Mouse (Mus musculus) C2C12 (cell line): ENCODE measurements around the gene Dynlt1a. TPM values are rescaled to one million over a fixed set of nuclear protein-coding genes. Genes with fewer than 3 reads are reported as not detected.
"Not testable (repeated sequence)": the region's sequence is repeated elsewhere in the genome, so short reads cannot be mapped to it uniquely, and the experiment has no call there.

ENCODE experiments used
- H3K27me3 ChIP-seq: one replicate; pipeline ENCODE4 v1.6.1; 2011; ENCODE audit not compliant: control insufficient read depth, insufficient read depth, insufficient read length
- H3K36me3 ChIP-seq: one replicate; pipeline ENCODE4 v1.6.1; 2011; ENCODE audit not compliant: control insufficient read depth, insufficient read depth
- H3K4me3 ChIP-seq: one replicate; pipeline ENCODE4 v1.5.1; 2011; ENCODE audit warnings: mild to moderate bottlenecking, control low read depth; ENCODE audit not compliant: poor library complexity, insufficient read depth, severe bottlenecking
- H3K79me2 ChIP-seq: one replicate; pipeline ENCODE4 v1.6.1; 2011; ENCODE audit not compliant: control insufficient read depth, insufficient read depth
- H3K79me3 ChIP-seq: one replicate; pipeline ENCODE4 v1.6.1; 2011; ENCODE audit warnings: low read depth, control low read depth
- H3ac ChIP-seq: one replicate; pipeline ENCODE3; 2011; ENCODE audit warnings: low read depth; ENCODE audit not compliant: control insufficient read depth, insufficient read length
- long read RNA-seq, 2 experiments: library from polyadenylated mRNA; unstranded; transcript quantifications; one replicate each; pipeline ENCODE4 v2.0.0; 2019 to 2020
- polyA plus RNA-seq: library from polyadenylated mRNA; unstranded; fragments of >200 nt; fragmentation: generic; extraction: Trizol; gene quantifications from one replicate; pipeline ENCODE4 v1.2.1, GENCODE M21; 2012; ENCODE audit warnings: missing spikeins

Dynlt1a gene
- polyA plus RNA-seq: 9.6 TPM
- long read RNA-seq, experiment 1, transcript Dynlt1a-201 (5 exons, 3,321 nt): major isoform, 28 of 49 reads
- long read RNA-seq, experiment 1, partial matches to known transcripts: 2 of 49 reads
- long read RNA-seq, experiment 1, other reads (novel, unspliced or antisense): 19 of 49 reads
- long read RNA-seq, experiment 2, transcript Dynlt1a-201 (5 exons, 3,321 nt): major isoform, 6 of 8 reads
- long read RNA-seq, experiment 2, partial matches to known transcripts: 0 of 8 reads
- long read RNA-seq, experiment 2, other reads (novel, unspliced or antisense): 2 of 8 reads

- not testable (repeated sequence) for H3K36me3 ChIP-seq, H3K4me3 ChIP-seq, H3ac ChIP-seq, H3K27me3 ChIP-seq, H3K79me2 ChIP-seq, H3K79me3 ChIP-seq
Measured at GRCm38 (mm10) chr17:6317339-6317985, at the start of gene Dynlt1a. Gene Dynlt1a (minus strand): TSS chr17:6317500.

GRCm38 (mm10) chr17:6355256-6355655 lies 38.0 kb upstream of the Dynlt1a start:
- not testable (repeated sequence) for H3K4me3 ChIP-seq, H3K79me3 ChIP-seq, H3ac ChIP-seq, H3K79me2 ChIP-seq, H3K36me3 ChIP-seq, H3K27me3 ChIP-seq

GRCm38 (mm10) chr17:6342606-6343294 lies 25.4 kb upstream of the Dynlt1a start:
- not testable (repeated sequence) for H3K79me2 ChIP-seq, H3K27me3 ChIP-seq, H3ac ChIP-seq, H3K79me3 ChIP-seq, H3K36me3 ChIP-seq, H3K4me3 ChIP-seq

GRCm38 (mm10) chr17:6328997-6329396 lies 11.7 kb upstream of the Dynlt1a start:
- H3K79me3 ChIP-seq, H3K4me3 ChIP-seq, H3ac ChIP-seq, H3K79me2 ChIP-seq, H3K36me3 ChIP-seq, H3K27me3 ChIP-seq: not testable (repeated sequence)

- H3K4me3 ChIP-seq: not testable (repeated sequence)
Measured at GRCm38 (mm10) chr17:6327554-6327953, 10.3 kb upstream of the Dynlt1a start.

GRCm38 (mm10) chr17:6325543-6325942 lies 8.2 kb upstream of the Dynlt1a start:
- not testable (repeated sequence) for H3K27me3 ChIP-seq, H3K36me3 ChIP-seq

More at GRCm38 (mm10) chr17:6327554-6327953, 10.3 kb upstream of the Dynlt1a start:
- H3K79me2 ChIP-seq, H3ac ChIP-seq, H3K79me3 ChIP-seq, H3K27me3 ChIP-seq, H3K36me3 ChIP-seq: not testable (repeated sequence)

GRCm38 (mm10) chr17:6325021-6325420 lies 7.7 kb upstream of the Dynlt1a start:
- H3K27me3 ChIP-seq, H3K79me2 ChIP-seq, H3K36me3 ChIP-seq, H3ac ChIP-seq, H3K4me3 ChIP-seq, H3K79me3 ChIP-seq: not testable (repeated sequence)

More at GRCm38 (mm10) chr17:6325543-6325942, 8.2 kb upstream of the Dynlt1a start:
- not testable (repeated sequence) for H3ac ChIP-seq, H3K4me3 ChIP-seq, H3K79me3 ChIP-seq, H3K79me2 ChIP-seq

- not testable (repeated sequence) for H3ac ChIP-seq, H3K27me3 ChIP-seq, H3K4me3 ChIP-seq, H3K79me3 ChIP-seq, H3K36me3 ChIP-seq, H3K79me2 ChIP-seq
Measured at GRCm38 (mm10) chr17:6321778-6322101, 4.4 kb upstream of the Dynlt1a start.

GRCm38 (mm10) chr17:6321081-6321777 lies 3.9 kb upstream of the Dynlt1a start:
- not testable (repeated sequence) for H3ac ChIP-seq, H3K79me3 ChIP-seq, H3K27me3 ChIP-seq, H3K4me3 ChIP-seq, H3K79me2 ChIP-seq, H3K36me3 ChIP-seq

GRCm38 (mm10) chr17:6316379-6317126 lies 747 bp downstream of the Dynlt1a start:
- not testable (repeated sequence) for H3K79me2 ChIP-seq, H3K36me3 ChIP-seq, H3K79me3 ChIP-seq, H3K27me3 ChIP-seq, H3K4me3 ChIP-seq, H3ac ChIP-seq

GRCm38 (mm10) chr17:6315706-6316105 lies 1.6 kb downstream of the Dynlt1a start:
- not testable (repeated sequence) for H3K79me3 ChIP-seq, H3ac ChIP-seq, H3K4me3 ChIP-seq, H3K79me2 ChIP-seq, H3K27me3 ChIP-seq, H3K36me3 ChIP-seq
